Mouse (Mus musculus) frontal cortex, postnatal 14 days (tissue): ENCODE measurements around the gene Pdilt.
A peak's percentile ranks its signal among the peaks of the same experiment; 100 is the strongest.
"Not testable (repeated sequence)": the region's sequence is repeated elsewhere in the genome, so short reads cannot be mapped to it uniquely, and the experiment has no call there.

ENCODE experiments used
- DNase-seq, 2 experiments: peaks; one replicate each; pipeline ENCODE4 v3.0.0; 2022; ENCODE audit warnings: low spot score in 2 of 2

The Pdilt gene

DNA sequence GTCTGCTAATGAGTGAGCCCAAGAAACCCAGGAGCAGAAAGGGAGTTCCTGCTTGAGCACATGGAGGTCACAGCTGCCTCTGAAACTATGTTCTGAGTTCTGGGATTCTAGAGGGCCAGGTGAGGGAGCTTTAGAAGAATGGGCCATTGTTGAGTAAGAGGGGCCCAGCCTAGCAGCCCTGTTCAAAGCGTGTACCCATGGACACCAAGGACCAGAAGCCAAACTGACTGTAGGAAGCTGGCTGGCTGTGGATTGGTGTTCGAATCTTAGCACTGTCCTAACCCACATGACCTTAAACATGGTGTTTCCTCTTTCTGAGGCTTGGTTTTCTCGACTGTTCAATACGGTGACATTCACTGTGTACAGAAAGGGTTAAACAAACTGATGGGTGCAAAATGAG, at the start of gene Pdilt:
Gene Pdilt, minus strand, starts transcription at position 101 of the 400 bp plus-strand sequence.
- DNase-seq: no peak

DNA sequence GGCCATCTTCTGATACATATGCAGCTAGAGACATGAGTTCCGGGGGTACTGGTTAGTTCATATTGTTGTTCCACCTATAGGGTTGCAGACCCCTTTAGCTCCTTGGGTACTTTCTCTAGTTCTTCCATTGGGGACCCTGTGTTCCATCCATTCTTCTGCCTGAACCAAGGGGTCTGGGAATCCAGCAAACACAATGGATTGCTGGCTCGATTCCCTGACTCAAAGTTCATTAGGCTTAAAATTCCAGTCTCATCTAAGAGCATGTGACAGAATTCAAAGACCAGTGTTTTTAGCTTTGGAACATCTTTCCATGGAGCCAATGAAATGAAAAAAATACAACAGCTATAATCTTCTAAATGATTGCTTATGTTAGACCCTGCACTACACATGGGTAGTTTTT, 39.2 kb upstream of the Pdilt start:
- not testable (repeated sequence) for DNase-seq

DNA sequence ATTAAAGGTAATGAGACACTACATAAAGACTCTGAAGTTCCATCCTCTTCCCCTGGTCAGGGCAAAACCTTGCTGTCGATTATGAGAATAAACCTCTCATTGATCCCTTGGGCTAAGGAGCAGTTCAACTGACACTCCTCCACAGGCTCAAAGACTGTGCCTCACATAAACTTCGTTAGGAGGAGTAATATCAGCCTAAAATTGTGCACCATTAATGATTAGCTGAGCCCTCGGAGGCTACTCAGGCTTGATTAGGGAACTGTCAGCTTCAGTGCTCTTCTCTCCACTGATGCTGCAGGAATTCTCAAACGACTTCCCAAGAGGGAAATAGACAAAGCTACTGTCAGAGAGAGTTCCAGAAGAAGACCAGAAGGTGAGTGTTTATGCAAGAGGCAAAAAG, 38.2 kb upstream of the Pdilt start:
- no peak for DNase-seq

DNA sequence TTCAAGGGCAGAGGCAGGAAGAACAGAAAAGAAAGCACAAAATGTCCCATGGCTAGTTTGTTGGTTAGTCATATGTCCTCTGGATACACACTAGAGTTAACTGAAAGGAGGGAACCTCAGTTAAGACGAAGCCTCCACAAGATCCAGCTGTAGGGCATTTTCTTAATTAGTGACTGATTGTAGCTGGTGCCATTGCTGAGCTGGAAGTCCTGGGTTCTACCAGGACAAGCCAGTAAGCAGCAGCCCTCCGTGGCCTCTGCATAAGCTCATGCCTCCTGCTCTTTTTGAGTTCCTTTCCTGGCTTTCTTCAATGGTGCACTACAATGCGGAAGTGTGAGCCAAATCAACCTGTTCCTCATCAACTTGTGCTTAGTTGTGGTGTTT, 37.2 kb upstream of the Pdilt start:
- DNase-seq: no peak

DNA sequence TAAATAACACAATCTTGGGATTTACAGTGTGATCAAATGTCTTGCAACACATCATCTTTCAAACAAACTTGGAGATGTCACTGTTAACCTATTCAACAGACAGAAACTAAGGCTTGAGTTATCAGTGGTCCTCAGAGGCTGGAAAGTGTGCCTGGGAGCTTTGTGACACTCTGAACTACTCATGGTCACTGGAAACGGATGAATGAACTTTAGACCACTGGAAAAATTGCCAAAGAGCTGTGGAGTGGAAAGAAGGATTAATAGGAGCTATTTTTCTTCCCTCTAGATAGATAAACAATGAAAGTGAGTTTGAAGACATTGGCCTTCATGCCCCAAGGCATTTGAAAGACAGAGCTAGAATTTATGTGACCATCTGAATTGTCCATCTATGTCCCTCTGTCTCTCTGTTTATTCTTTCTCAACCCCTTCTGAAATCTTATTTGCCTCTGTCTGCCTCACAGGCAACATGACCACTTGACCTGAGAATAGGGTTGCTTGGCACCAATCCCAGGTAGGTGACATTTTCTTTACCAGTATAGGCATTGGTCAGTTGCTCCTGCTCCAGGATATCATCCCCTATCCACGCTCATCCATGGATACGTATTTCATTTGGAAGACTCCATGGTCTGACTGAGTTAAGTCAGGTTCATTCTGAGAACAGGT, 36.6 kb upstream of the Pdilt start:
- no peak for DNase-seq

DNA sequence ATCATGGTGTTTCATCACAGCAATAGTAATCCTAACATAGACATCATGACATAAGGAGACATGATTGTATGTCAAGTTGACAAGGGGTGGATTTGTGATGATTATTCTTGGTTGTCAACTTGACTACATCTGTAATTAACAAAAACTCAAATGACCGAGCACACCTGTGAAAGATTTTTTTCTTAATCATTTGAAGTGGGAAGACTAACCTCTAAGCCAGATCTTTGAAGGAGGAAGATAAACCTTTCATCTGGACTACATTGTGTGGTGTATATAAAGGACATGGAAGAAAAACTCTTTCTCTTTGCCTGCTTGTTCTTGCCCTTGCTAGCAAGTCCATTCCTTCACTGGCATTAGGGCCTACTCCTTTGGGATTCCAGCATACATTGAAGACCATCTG, 30.8 kb upstream of the Pdilt start, which contains the start of gene Acsm2:
Gene Acsm2, plus strand, starts transcription at position 301 of the 400 bp plus-strand sequence.
- DNase-seq: no peak

DNA sequence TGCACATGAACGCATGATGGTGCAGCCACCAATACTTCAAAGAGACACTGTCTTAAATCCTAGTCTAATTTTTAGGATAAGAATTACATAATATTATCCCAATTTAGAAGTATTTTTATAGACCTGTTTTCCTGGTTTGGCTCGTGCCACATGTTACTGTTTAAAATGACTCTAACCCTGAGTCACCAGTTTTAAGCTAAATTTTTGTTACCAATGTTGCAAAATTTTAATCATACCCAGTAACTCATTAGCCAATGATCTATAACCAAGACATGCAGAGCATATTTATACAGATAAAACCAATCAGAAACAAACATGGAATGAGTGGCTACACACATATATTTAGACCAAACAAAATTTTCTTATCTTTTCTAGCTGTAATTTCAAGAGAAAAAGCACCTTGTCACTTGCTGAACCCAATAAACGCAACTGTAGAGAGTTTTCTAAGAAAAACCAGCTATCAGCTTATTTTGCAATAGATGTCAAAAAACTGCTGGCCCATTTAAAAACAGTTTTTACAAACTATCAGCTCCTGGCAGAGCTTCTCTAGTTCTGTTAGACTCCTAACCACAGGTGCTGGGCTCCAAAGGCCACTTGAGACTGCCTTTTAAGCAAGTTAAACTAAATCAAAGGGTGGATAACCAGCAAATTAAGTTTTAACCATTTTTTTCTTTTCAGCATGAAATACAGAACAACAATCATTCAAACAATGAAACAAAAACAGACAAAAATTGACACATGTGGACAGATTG, 27.4 kb upstream of the Pdilt start:
- no peak for DNase-seq

DNA sequence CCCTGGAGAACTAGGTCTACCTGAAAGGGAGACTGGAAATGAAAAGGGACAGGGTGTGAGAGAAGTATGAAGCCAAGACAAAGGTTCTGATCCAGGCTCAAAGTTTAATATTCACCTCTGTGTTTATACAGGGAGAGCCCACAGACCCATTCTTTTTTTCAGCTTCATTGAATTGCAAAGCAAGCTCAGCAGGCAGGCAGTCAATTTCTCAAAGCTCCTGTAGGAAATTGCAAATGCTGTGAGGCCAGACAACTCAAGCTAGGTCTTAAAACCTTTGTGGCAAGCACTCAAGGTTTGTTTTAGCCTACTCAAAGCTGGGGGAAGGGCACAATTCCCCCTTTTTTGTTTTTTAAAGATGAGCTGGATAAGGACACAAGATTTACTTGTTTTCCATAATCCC, 22.3 kb upstream of the Pdilt start:
- DNase-seq: no peak

DNA sequence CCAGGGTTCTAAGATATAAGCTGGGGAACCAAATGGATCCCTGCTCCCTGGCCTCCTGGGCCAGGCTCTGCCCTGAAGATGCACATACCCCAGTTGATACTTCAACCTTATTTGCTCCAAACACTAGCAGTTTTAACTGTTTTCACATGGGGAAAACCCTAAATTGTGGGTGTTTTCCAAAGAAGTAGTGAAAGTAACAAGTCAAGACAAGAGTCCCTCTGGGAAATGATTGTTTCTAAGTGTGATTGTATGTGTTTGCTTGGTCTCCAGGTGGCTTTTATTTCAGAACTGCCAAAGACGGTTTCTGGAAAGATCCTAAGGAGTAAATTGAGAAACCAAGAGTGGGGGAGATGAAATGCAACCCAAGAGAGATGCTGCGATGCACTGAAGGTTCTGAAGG, 19.2 kb upstream of the Pdilt start:
- no peak for DNase-seq

DNA sequence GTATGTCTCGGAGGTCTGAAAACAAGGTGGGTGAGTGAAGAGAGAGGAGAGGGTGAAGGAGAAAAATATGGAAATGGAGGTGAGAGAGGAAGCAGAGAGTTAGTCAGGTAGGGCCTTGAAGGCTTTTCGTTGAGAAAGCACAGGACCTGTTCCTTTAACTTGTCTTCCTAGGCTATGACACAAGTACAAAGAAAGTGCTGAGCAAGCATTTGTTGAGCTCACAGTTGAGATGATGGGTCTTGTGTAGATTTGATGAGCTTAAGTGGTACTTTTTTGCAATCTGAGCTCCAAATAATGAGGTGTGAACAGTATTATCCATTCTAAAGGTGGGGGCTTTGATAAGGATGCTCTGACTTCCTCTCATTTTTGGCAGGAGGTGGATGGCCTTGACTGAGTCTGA, 11.1 kb upstream of the Pdilt start:
- DNase-seq: no peak

DNA sequence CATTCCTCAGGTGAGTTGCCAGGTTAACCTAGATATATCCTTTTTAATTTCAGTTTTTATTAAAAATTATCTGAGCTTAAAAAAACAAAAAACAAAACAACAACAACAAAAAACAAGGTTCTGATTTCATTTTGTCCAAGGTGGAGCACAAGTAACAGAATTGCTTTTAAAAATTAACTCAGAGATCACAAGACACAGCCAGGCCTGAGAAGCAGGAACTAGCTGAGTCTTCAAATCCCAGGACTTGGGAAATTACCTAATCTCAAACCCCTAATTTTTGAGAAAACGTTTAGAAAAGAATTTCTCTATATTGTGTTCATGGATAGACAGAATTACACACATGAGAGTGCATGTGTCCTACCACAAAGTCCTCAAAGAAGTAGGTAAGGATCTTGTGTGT, 9.6 kb upstream of the Pdilt start:
- DNase-seq: no peak

DNA sequence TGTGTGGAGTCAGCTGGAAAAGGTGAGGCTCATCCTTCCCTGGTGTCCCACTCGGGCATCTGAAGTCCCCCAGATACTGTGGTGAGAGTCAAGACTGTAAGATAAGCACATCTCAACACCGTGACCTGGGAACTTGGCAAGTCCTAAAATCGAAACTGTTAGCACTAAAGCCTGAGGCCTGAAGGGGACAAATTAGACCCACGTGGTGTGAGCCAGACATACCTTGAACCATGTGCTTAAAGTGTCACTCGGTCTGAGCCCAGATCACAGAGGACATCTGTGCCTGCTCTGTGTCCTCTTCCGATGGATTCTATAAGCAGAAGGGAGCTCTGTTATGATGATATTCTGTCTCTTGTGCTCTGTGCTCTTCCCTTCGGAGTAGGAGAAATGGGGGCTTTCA, 5.3 kb upstream of the Pdilt start:
- DNase-seq: no peak

DNA sequence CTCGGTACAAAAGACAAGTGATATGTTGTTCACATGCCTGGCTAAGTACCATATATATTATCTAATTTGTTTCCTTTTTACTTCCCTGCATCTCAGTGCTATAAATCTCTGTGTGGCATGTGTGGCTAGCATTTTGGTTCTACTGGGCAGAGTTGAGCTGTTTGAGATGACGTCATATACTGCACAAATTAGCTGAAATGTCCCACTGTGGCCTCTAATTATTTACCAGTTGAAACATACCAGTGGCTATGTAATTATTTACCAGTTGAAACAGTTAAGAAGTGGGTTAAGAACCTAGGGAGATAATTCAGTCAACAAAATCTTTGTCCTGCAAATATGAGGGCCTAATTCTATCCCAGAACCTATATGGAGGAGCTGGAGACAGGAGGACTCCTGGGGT, 4.3 kb upstream of the Pdilt start:
- no peak for DNase-seq

DNA sequence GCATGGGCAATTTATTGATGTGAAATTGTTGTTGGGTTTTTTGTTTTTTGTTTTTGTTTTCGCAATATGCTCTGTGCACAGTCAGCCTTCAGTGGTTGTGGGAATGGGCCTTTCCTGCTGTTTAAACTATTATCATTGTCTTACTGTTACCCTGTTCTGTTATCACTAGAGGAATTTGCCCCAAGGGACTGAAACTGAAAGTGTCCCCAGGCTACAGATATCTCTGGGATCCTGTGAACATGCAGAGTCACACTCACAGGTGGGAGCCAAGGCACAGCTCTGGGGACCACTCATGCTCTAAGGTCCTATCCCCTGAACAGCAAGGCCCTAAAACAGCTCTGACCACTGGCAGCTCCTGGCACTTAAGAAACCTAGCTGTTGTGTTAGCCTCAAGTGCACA, 3.8 kb upstream of the Pdilt start:
- no peak for DNase-seq

DNA sequence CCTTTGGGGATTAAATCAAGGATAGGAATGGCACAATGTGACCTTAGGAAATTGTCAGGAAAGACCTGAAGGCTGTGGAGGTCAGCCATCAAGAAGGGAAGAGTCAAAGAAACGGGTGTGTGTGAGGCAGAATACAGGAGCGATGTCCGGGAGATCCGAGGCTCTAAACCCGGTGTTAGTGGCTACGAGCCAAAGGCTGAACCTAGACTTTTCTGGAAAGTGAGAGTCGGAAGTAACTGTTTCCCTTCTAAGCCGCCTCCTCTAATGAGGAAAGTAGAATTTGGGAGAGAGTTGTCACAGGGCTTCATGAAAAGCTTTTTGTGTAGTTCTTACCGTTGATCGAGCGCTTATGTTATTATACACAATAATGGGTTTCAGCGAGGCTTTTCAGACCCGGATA, 3.2 kb upstream of the Pdilt start:
- DNase-seq: no peak

DNA sequence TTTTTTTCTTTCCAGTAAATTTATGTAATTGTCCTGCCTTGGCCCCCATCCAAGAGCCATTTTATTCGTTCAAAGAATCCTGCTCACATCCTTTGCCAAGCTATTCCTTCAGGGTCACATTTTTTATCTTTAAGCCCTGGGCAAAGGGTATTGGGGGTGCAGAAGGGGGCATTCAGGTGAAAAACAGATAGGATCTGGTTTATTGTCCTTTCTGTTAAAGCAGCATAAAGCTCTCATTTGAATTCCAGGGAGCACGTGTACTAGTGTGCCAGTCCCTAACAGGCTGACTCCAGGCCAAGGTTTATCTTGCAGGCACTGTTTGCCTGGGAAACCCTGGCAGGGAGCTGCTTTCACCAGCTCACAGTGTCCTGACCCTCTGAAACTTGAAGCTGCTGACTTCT, 2.6 kb upstream of the Pdilt start:
- DNase-seq: peak in 1 of 2 experiments; percentile 9

DNA sequence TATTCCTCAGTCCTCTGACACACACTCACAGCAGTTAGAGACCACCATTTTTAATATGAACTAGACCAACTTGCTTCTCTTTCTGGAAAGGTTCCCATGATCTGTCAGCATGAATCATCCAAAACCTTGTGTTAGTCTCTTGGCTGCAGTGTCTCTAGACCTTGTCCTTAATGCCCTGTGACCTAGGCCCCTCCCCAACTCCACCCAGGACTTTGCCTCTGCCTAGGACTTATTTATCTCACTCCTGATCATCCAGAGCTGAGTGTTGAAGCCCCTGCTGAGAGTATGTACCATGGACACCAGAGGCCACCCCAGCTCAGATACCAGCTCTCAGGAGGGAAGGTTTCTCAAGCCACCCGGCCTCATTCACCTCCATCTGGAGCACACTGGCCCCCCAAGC, 904 bp downstream of the Pdilt start:
- no peak for DNase-seq

DNA sequence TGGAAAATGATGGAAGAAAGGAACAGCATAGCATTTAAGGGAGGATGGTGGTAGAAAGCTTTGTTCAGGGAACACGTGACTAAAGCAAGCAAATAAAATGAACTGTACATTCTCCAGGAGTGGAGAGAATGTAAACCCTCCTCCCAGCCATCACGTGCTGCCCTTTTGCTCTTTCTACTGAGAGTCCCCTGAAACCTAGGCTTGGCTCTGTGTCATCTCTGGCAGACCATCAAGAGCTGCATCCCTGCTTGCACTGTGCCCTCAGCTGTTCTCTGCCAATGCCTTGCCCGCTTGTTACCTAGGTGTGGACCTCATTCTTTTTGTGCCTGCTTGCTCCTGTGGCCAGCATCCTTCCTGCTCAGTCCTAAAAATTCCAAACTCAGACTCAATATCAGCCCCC, 1.5 kb downstream of the Pdilt start:
- no peak for DNase-seq

DNA sequence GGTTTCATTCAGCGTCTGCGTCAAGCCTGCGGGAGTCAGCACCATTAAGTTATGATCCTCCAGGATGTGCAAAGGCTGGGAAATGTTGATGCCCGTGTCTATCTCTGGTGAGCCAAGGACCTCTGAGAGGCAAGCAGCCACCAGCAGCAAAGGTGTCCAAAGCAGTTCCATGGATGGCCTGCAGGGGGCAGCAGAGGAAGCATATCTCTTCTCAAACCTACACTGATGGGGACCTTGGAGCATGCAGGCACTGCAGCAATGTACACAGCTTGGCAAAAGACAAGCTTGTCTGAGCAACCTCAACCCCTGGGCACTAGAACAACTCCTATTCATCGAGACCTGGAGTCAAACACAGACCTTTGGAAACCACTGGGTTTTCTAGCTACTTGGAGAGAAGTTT, 3.6 kb downstream of the Pdilt start:
- peak; percentile 56 to 78 for DNase-seq

DNA sequence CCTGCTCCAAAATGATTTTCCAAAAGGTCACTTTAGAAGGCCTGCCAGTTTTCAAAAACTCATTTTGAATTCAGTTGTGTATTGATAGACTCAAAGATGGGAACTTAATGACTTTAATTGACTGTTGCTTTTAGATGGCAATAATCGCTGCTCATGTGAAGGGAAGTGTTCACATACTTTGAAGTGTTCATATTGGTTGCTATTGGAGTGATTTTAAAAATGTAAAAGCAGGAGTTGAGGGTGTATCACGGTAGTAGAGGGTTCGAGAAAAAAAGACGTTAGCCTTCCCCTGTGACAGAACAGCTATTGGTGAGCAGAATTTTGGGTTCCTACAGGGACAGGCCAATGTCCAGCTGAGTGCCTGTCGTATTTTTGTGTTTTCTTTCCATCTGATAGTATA, 4.1 kb downstream of the Pdilt start, which contains the start of gene Acsm5:
Gene Acsm5, plus strand, starts transcription at position 301 of the 400 bp plus-strand sequence.
- DNase-seq: no peak

DNA sequence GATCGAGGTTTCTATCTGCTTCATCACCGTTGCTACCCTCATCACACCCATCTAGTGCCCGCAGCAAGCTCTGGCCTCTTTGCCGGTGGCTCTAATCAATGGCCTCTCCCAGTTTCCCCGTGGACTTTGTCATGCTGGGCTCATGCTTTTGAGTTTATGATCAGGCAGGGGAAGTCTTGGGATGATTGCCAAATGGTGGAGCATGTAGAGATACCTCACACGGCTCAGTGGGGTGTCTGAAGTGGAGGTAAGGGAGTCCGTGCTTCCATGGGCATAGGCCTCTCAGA, 7.1 kb downstream of the Pdilt start:
- no peak for DNase-seq

DNA sequence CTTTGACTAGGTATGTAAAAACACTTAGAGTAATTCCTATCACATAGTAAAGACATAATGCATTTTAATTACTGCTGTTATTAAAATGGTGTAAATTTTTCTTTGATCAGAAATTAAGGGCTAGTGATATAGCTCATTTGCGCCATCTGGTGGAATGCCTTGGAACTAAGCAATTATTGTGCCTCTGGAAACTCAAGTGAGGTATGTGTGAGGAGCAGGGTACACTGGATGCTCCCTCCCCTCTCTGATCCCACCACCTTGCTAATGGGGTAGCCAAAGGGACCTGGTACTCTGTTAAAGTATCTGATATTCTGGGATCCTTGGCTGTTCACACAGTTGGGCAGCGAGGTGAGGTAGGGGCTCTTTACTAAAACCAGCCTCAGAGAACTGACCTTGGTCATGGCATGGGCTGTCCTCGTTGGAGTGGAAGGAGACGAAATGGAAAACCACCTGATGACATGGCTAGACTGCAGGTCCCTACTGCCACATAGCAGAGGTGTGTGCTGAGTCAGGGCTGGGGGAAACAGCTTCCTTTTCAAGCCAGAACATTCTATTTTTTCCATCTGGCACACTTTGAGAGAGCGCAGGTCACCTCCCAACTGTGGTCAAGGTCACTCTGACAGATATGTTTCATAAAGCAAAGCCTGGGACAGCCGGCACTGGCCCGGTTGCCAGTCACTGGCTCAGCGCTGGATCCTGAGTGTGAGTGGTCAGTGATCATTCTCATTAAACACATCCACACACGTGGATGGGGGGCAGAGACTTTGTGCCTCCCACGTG, 7.6 kb downstream of the Pdilt start:
- DNase-seq: peak in 1 of 2 experiments; percentile 42

DNA sequence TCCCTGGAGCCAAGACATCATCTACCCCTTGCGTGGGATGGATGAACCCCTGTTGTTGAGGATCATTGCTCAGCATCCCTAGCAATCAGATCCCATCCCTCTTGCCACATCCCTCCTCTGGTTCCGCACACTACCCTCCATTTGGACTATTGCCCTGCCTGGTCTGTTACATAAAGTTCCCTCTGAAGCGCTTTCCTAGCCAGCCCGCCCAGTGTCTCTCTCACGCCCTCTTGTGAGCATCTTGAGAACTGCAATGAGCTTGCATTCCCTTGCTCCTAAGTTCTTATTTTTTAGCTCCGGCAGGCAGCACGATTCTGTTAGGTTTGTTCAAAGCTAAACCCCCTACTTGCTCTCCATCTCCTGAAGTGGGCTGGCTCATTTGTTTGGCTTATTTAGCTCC, 10.2 kb downstream of the Pdilt start:
- DNase-seq: peak in 1 of 2 experiments; percentile 53
